Mouse (Mus musculus): ENCODE measurements around the gene Klc2. TPM values are rescaled to one million over a fixed set of nuclear protein-coding genes. Genes with fewer than 3 reads are reported as not detected.
"Not testable (repeated sequence)": the region's sequence is repeated elsewhere in the genome, so short reads cannot be mapped to it uniquely, and the experiment has no call there.

Klc2 gene
- polyA plus RNA-seq, 1 experiment from 2014 or later, result 55.5 TPM

DNA sequence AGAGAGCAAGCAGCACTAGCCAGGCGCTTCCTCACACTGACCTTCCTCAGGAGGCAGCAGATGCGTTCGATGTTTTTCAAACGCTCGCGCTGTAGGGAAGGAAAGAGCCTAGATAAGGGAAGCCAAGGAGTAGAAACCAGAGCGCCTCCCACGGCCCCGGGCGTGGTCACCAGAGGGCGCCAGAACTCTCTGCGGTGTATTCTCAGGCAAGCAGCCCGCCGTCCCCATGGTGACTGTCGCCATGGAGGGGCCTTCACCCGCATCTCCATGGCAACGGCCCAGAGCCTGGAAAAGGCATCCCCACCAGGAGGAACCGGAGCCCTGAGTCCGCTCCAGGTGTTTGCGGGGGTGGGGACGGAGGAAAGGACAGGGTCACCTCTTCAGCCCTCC lies 24.1 kb downstream of the Klc2 start:
- peaks cover 14% of the 10 kb centered on the region for H3K36me3 ChIP-seq (ENCODE audit: control insufficient read depth, insufficient read depth)
- peak overlapping the region; percentile 59 for H3K4me2 ChIP-seq (ENCODE audit: low read length)
- H3K27ac ChIP-seq (ENCODE audit: low read length), result peak overlapping the region; percentile 92
- peak overlapping the region; percentile 52 for H3K9ac ChIP-seq (replicated peaks; ENCODE audit: low read depth, low read length)
- H3K9me3 ChIP-seq (ENCODE audit: control insufficient read depth, low read length), result no peaks in the 10 kb centered on the region
- H3K27me3 ChIP-seq (replicated peaks; ENCODE audit: control insufficient read depth, insufficient read depth, low read length), result no peaks in the 10 kb centered on the region
- peak overlapping the region; percentile 79 for H3K4me3 ChIP-seq (replicated peaks; ENCODE audit: low read length)
- peak; percentile 80 for ATAC-seq
- peaks cover 53% of the 10 kb centered on the region for H3K4me1 ChIP-seq (replicated peaks; ENCODE audit: control insufficient read depth, insufficient read depth, low read length)
- WGBS, result under 1% methylated on average over 20 of the region's 21 CpGs

DNA sequence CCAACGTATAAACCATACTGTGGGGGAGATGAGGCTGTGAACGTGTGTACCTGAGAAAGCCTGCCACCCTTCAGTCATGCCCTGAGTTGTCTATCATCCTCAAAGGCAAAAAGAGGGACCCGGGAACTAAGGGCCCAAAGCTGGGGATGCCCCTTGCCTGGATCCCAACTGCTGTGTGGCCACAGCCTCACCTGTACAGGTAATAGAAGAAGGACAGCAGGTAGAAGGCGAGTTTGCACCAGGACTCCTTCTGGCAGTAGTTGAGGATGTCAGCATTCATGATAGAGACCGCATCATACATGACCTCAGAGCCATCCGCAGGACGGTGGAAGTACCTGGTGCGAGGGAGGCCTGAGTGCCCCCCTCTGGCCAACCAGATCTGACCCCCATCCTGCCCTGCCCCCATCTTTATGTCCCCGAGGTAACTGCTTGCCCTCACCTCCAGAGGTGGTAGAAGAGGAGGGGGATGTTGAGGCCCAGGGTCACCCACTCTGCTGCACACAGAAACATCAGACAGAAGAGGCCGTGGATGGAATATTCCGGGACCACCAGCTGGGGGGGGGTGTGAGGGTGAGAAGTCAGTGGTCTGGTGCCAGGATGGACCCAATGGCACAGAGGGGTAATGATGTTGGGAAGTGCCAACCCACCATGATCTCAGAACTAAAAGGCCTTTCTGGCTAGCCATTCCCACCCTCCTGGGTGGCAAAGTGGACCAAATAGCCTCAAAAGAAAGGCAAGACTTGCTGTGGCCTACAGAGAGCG lies 24.7 kb downstream of the Klc2 start:
- peaks cover 14% of the 10 kb centered on the region for H3K36me3 ChIP-seq (ENCODE audit: control insufficient read depth, insufficient read depth)
- no peak for ATAC-seq
- 75% methylated on average over 12 of the region's 12 CpGs for WGBS
- H3K4me1 ChIP-seq (replicated peaks; ENCODE audit: control insufficient read depth, insufficient read depth, low read length), result peaks cover 53% of the 10 kb centered on the region
- no peaks in the 10 kb centered on the region for H3K27me3 ChIP-seq (replicated peaks; ENCODE audit: control insufficient read depth, insufficient read depth, low read length)
- H3K4me3 ChIP-seq (replicated peaks; ENCODE audit: low read length), result peak overlapping the region; percentile 79
- peak overlapping the region; percentile 52 for H3K9ac ChIP-seq (replicated peaks; ENCODE audit: low read depth, low read length)
- H3K9me3 ChIP-seq (ENCODE audit: control insufficient read depth, low read length), result no peaks in the 10 kb centered on the region
- peak overlapping the region; percentile 59 for H3K4me2 ChIP-seq (ENCODE audit: low read length)
- H3K27ac ChIP-seq (ENCODE audit: low read length), result peak overlapping the region; percentile 92; the same call in 1 of the 2 replicates

DNA sequence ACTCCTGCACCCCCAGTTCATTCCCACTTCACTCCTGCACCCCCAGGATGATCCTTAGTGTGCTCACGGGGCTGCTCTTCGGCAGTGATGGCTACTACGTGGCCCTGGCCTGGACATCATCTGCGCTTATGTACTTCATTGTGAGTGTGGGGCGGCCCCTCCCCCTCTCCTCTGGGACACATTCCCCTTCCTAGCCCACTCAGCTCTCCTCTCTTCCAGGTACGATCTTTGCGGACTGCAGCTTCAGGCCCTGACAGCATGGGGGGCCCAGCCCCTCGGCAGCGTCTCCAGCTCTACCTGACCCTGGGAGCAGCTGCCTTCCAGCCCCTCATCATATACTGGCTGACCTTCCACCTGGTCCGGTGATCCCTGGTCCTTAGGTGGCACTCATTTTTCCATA lies 26.3 kb downstream of the Klc2 start:
- Histone ChIP-seq H3K27me3 (replicated peaks; ENCODE audit: control insufficient read depth, insufficient read depth, low read length) (no peaks in the 10 kb centered on the region), H3K4me2 (ENCODE audit: low read length) (no peak overlapping the region), H3K9me3 (ENCODE audit: control insufficient read depth, low read length) (no peaks in the 10 kb centered on the region), H3K27ac (ENCODE audit: low read length) (no peak overlapping the region), H3K4me1 (replicated peaks; ENCODE audit: control insufficient read depth, insufficient read depth, low read length) (peaks cover 53% of the 10 kb centered on the region), H3K36me3 (ENCODE audit: control insufficient read depth, insufficient read depth) (peaks cover 14% of the 10 kb centered on the region), H3K4me3 (replicated peaks; ENCODE audit: low read length) (no peak overlapping the region), H3K9ac (replicated peaks; ENCODE audit: low read depth, low read length) (no peak overlapping the region)
- WGBS, result 89% methylated on average over 10 of the region's 10 CpGs
- no peak for ATAC-seq

DNA sequence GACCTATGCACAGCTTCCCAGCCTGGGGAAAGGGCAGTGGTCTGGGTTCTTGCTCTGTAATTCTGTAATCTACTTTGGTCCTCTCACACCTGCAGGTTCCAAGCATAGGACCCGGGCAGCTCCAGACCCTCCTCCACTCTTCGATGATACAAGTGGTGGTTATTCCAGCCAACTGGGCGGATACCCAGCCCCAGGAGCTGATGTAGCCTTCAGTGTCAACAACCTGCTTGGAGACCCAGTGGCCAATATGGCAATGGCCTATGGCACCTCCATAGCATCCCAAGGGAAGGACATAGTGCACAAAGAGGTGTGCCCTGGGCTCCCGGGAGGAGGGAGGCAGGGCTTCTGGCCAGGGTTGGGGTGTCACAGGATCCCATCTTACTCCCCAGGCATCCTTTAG lies 29.0 kb downstream of the Klc2 start:
- peak overlapping the region; percentile 54; the same call in 1 of the 2 replicates for H3K9ac ChIP-seq (replicated peaks; ENCODE audit: low read depth, low read length)
- 93% methylated on average over 4 of the region's 4 CpGs for WGBS
- H3K27me3 ChIP-seq (replicated peaks; ENCODE audit: control insufficient read depth, insufficient read depth, low read length), result peaks cover 21% of the 10 kb centered on the region
- peaks cover 35% of the 10 kb centered on the region for H3K4me1 ChIP-seq (replicated peaks; ENCODE audit: control insufficient read depth, insufficient read depth, low read length)
- no peak overlapping the region for H3K27ac ChIP-seq (ENCODE audit: low read length)
- H3K36me3 ChIP-seq (ENCODE audit: control insufficient read depth, insufficient read depth), result peaks cover 14% of the 10 kb centered on the region
- no peak for ATAC-seq
- peak overlapping the region; percentile 74 for H3K4me2 ChIP-seq (ENCODE audit: low read length)
- H3K9me3 ChIP-seq (ENCODE audit: control insufficient read depth, low read length), result no peaks in the 10 kb centered on the region
- H3K4me3 ChIP-seq (replicated peaks; ENCODE audit: low read length), result peak overlapping the region; percentile 55

DNA sequence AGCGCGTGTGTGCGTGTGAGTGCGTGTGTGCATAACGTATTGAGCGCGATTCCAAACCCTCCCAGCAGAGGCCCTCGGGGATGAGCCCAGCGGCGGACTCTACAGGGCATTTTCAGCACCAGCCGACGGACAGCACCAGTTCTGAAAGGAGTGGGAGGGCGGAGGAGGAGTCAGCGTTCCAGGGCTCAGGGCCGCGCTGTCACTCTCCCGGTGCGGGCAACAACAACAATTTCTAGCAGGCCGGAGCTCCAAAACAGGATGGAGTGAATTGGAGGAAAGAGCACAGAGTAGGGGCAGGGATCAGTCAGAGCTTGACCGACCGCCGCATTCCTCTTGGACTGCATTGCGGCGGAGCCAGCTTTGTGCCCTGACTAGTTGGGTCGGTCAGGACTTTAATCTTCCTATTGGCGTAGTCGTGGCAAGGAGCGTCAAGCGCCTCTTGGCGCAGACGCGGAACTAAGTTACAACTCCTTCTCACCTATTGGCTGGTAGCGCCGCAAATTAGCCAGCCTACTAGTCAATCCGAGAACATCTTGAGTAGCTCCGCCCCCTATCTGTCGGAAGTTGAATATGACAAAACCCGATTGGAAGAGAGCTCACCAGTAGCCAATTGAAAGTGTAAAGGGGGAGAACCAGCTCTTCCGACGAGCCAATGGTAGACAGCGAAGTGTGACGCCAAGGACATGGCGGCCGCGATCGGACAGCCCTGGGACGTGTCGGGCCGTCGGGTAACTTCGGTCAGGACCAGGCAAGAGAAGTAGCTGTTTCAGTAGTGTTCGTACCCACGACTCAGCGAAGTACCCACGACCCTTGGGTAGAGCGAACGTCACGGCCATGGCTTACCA lies 30.3 kb downstream of the Klc2 start, which contains the start of gene Yif1a:
Gene Yif1a, plus strand, starts transcription at position 655 of the 845 bp plus-strand sequence.
- ATAC-seq, result peak; percentile 95
- Histone ChIP-seq H3K4me3 (replicated peaks; ENCODE audit: low read length) (peak within 1 kb of the TSS; percentile 55), H3K4me2 (ENCODE audit: low read length) (peak within 1 kb of the TSS; percentile 74), H3K4me1 (replicated peaks; ENCODE audit: control insufficient read depth, insufficient read depth, low read length) (peaks cover 24% of the 10 kb centered on the region), H3K27ac (ENCODE audit: low read length) (peak within 1 kb of the TSS; percentile 89), H3K9me3 (ENCODE audit: control insufficient read depth, low read length) (no peaks in the 10 kb centered on the region), H3K9ac (replicated peaks; ENCODE audit: low read depth, low read length) (peak within 1 kb of the TSS; percentile 59), H3K27me3 (replicated peaks; ENCODE audit: control insufficient read depth, insufficient read depth, low read length) (peaks cover 29% of the 10 kb centered on the region), H3K36me3 (ENCODE audit: control insufficient read depth, insufficient read depth) (peaks cover 11% of the 10 kb centered on the region)
- WGBS, result under 1% methylated on average over 58 of the region's 58 CpGs

DNA sequence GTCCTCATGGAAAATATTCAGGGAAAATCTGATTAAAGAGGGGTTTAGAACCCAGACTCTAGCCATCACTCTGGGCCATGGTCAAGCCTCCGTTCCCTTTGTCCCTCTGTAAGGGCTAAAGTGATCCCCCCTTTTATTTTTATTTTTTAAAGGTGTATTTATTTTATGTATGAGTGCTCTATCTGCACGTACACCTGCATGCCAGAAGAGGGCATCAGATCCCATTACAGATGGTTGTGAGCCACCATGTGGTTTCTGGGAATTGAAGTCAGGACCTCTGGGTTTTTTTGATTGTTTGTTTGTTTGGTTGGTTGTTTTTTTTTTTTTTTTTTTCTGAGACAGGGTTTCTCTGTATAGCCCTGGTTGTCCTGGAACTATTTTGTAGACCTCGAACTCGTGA lies 31.8 kb downstream of the Klc2 start:
- H3K36me3 ChIP-seq (ENCODE audit: control insufficient read depth, insufficient read depth); ATAC-seq; H3K9ac ChIP-seq (replicated peaks; ENCODE audit: low read depth, low read length); H3K27ac ChIP-seq (ENCODE audit: low read length); H3K4me3 ChIP-seq (replicated peaks; ENCODE audit: low read length); H3K4me2 ChIP-seq (ENCODE audit: low read length); H3K9me3 ChIP-seq (ENCODE audit: control insufficient read depth, low read length): not testable (repeated sequence)
- peaks cover 24% of the 10 kb centered on the region for H3K4me1 ChIP-seq (replicated peaks; ENCODE audit: control insufficient read depth, insufficient read depth, low read length)
- 58% methylated on average over 4 of the region's 4 CpGs for WGBS
- H3K27me3 ChIP-seq (replicated peaks; ENCODE audit: control insufficient read depth, insufficient read depth, low read length), result peaks cover 44% of the 10 kb centered on the region

DNA sequence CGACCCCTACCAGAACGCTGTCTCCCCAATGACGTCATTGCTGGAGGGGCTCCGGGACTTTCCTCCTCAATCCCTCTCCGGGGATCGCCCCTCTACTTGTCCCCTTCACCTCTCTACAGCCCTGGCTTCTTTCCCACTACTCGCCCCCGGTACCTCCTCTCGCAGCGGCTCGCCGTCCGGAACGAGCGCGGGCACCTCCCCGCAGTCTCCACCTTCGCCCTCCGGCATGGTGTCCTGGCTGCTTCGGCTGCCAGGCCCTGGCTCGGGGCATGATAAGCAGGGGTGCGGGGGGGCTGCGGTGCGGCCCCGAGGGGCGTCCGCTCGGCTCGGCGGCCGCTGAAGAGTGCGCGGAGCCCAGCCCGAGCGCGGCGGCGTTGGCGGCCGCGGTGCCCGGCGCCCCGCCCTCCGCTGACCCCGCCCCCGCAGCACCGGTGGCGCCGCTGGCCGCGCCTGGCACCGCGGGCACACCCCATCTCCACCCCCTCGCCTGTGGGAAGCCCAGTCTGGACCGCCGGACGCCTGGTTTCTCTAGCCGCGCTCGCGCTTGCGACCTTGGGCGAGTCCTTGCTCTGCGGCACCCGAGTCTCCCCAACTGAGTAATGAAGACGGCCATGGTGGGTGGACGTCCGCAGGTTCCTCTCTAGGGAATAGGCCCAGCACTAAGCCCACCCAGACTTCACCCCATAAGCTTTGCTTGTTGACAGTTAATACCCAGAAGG lies 33.1 kb downstream of the Klc2 start, which contains the start of gene Tmem151a:
Gene Tmem151a, minus strand, starts transcription at position 387 of the 719 bp plus-strand sequence.
- peak within 1 kb of the TSS; percentile 64 for H3K4me3 ChIP-seq (replicated peaks; ENCODE audit: low read length)
- H3K4me2 ChIP-seq (ENCODE audit: low read length), result peak within 1 kb of the TSS; percentile 85
- peaks cover 24% of the 10 kb centered on the region for H3K4me1 ChIP-seq (replicated peaks; ENCODE audit: control insufficient read depth, insufficient read depth, low read length)
- WGBS, result under 1% methylated on average over 69 of the region's 69 CpGs
- peak within 1 kb of the TSS; percentile 71 for H3K9ac ChIP-seq (replicated peaks; ENCODE audit: low read depth, low read length)
- peaks cover 55% of the 10 kb centered on the region for H3K27me3 ChIP-seq (replicated peaks; ENCODE audit: control insufficient read depth, insufficient read depth, low read length)
- ATAC-seq, result no peak
- H3K27ac ChIP-seq (ENCODE audit: low read length), result no peak within 1 kb of the TSS
- no peaks in the 10 kb centered on the region for H3K9me3 ChIP-seq (ENCODE audit: control insufficient read depth, low read length)
- H3K36me3 ChIP-seq (ENCODE audit: control insufficient read depth, insufficient read depth), result no peaks in the 10 kb centered on the region

DNA sequence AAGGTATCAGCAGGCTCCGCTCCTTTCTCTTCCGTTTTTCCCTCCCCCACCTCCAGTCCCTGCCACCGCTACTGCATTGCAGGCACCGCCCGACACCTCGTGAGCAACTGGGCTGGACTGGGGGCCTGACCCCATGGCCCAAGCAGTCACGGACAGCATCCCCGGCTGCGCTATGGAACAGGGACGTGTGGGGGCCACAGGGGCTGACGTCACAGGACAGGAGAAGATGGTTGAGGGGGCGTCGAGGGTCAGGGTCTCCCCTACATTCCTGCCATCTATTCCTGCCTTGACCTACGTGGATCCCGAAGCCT lies 33.6 kb downstream of the Klc2 start:
- H3K27me3 ChIP-seq (replicated peaks; ENCODE audit: control insufficient read depth, insufficient read depth, low read length), result peaks cover 58% of the 10 kb centered on the region
- peak overlapping the region; percentile 85 for H3K4me2 ChIP-seq (ENCODE audit: low read length)

More for the DNA sequence above, 33.6 kb downstream of the Klc2 start:
- Histone ChIP-seq H3K9ac (replicated peaks; ENCODE audit: low read depth, low read length) (peak overlapping the region; percentile 71), H3K27ac (ENCODE audit: low read length) (no peak overlapping the region), H3K9me3 (ENCODE audit: control insufficient read depth, low read length) (no peaks in the 10 kb centered on the region), H3K4me1 (replicated peaks; ENCODE audit: control insufficient read depth, insufficient read depth, low read length) (peaks cover 24% of the 10 kb centered on the region), H3K36me3 (ENCODE audit: control insufficient read depth, insufficient read depth) (no peaks in the 10 kb centered on the region), H3K4me3 (replicated peaks; ENCODE audit: low read length) (peak overlapping the region; percentile 64)
- 4% methylated on average over 15 of the region's 15 CpGs for WGBS
- no peak for ATAC-seq
